In the genomic region with DNA sequence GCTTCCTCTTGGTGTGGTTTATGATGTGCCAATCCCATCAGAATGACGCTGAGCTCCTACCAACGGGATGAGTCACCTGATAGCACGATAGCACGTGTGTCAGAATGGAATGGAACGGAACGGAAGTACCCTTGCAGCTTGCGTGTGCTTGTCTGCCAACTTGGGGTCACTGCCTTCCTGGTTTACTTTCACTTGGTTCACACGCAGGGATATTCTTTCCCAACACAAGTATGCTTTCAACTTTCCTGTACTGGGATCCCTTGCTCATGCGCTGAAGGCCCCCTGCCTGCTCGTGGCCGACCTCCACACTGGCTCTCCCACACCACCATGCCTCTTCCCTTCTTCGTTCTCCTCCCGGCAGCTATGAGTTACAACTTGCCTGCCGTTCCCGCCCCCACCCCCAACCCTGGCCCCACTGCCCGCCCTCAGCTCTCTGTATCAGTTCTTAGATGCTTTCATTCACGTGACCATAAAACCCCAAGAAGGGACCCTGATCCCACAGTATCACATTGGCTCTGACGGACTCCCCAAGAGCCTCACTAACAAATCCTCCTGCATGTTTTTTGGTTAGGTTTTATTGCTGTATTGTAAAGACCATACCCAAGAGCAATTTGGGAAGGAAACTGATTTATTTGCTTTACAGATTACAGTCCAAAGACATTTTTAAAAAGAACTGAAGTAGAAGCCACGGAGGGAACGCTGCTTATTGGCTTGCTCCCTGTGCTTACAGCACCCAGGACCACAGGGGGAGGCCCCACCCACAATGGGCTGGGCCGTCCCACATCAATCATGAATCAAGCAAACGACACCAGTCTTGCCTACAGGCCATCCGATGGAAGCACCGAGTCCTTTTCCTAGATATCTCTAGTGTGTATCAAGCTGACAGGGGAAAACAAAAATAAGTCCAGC, we compare ENCODE assay signal across 8 mouse cellular contexts. TPM values are rescaled to one million over a fixed set of nuclear protein-coding genes. Genes with fewer than 3 reads are reported as not detected.
A peak's percentile ranks its signal among the peaks of the same experiment; 100 is the strongest.
DNase-seq lines count a peak whose midpoint lies in the region; ATAC-seq and TF ChIP-seq lines count a peak whose summit lies in the region.

No protein-coding gene starts in this region.

- peak overlapping the region; percentile 87 for H3K27ac ChIP-seq in heart, embryonic 10.5 days
- peak overlapping the region; percentile 88 for H3K27ac ChIP-seq in kidney, embryonic 16.5 days (ENCODE audit: low read length)
- H3K27ac ChIP-seq in spleen, adult 2 months (ENCODE audit: insufficient read depth, low read length): peak overlapping the region; percentile 66; the same call in 1 of the 2 replicates

- peak; percentile 86 for ATAC-seq in kidney, embryonic 16.5 days (ENCODE audit: low FRiP score, low TSS enrichment)

- H3K9me3 ChIP-seq in heart, embryonic 10.5 days: no peaks in the 10 kb centered on the region
- H3K9me3 ChIP-seq in kidney, embryonic 16.5 days (ENCODE audit: low read length): no peaks in the 10 kb centered on the region

- TF ChIP-seq POLR2A in spleen, adult 2 months (IDR thresholded peaks at IDR 0.05; ENCODE audit: low read depth, low read length): peak; percentile 16; the same call in 1 of the 2 replicates

- H3K9ac ChIP-seq in kidney, embryonic 16.5 days (replicated peaks; ENCODE audit: low read length): peak overlapping the region; percentile 42

- TF ChIP-seq CTCF in spleen, adult 2 months (IDR thresholded peaks at IDR 0.05; ENCODE audit: extremely low read depth, insufficient read depth, insufficient read length, insufficient replicate concordance): no peak

- peaks cover 27% of the 10 kb centered on the region for H3K4me1 ChIP-seq in heart, embryonic 10.5 days
- peaks cover 23% of the 10 kb centered on the region for H3K4me1 ChIP-seq in kidney, embryonic 16.5 days (ENCODE audit: insufficient read depth, low read length)
- H3K4me1 ChIP-seq in spleen, adult 2 months (ENCODE audit: control insufficient read depth, insufficient read depth, insufficient read length): peaks cover 7% of the 10 kb centered on the region; the same call in 1 of the 2 replicates

- 22% methylated on average over 24 of the region's 24 CpGs for WGBS in heart, embryonic 10.5 days
- 16% methylated on average over 24 of the region's 24 CpGs for WGBS in kidney, embryonic 16.5 days
- WGBS in spleen, adult 2 months: 3% methylated on average over 24 of the region's 24 CpGs

- peak; percentile 88 for DNase-seq in NIH3T3 (ENCODE audit: low read depth)
- peak; percentile 79 for DNase-seq in c-Kit-positive CD71-positive TER-119-negative erythroid progenitor cells, embryonic 14.5 days (ENCODE audit: low read depth)
- DNase-seq in heart, embryonic 10.5 days (ENCODE audit: low spot score): peak; percentile 85
- peak; percentile 64 to 73 for DNase-seq in lung, postnatal 4 days
- peak; percentile 49 to 60 for DNase-seq in spleen, adult 2 months (ENCODE audit: low read depth in 1 of 2, low spot score in 2 of 2)
- no peak for DNase-seq in left cerebral cortex, postnatal 4 days
- DNase-seq in cerebellum, adult 18-20 months: no peak

- intact Hi-C loops in left cerebral cortex, postnatal 4 days (cut with DNase I): loop anchor here (10.0 kb wide), 1 partner anchor 100 kb away; no protein-coding TSS in a partner anchor

- H3K4me2 ChIP-seq in kidney, embryonic 16.5 days (replicated peaks; ENCODE audit: low read depth, low read length): peak overlapping the region; percentile 74

- peaks cover 21% of the 10 kb centered on the region for H3K36me3 ChIP-seq in heart, embryonic 10.5 days
- peaks cover 13% of the 10 kb centered on the region for H3K36me3 ChIP-seq in kidney, embryonic 16.5 days (ENCODE audit: insufficient read depth, low read length)
- peaks cover 17% of the 10 kb centered on the region for H3K36me3 ChIP-seq in spleen, adult 2 months (ENCODE audit: control insufficient read depth, insufficient read depth, low read length)

- peak overlapping the region; percentile 99 for H3K4me3 ChIP-seq in heart, embryonic 10.5 days
- H3K4me3 ChIP-seq in kidney, embryonic 16.5 days (ENCODE audit: low read length): peak overlapping the region; percentile 96
- peak overlapping the region; percentile 57; the same call in 1 of the 2 replicates for H3K4me3 ChIP-seq in spleen, adult 2 months (ENCODE audit: extremely low read depth, insufficient read depth, insufficient read length)

- no peaks in the 10 kb centered on the region for H3K27me3 ChIP-seq in heart, embryonic 10.5 days (ENCODE audit: insufficient read depth, poor library complexity, severe bottlenecking)
- no peaks in the 10 kb centered on the region for H3K27me3 ChIP-seq in kidney, embryonic 16.5 days (ENCODE audit: insufficient read depth, low read length)
- H3K27me3 ChIP-seq in spleen, adult 2 months (ENCODE audit: control insufficient read depth, insufficient read depth, low read length): no peaks in the 10 kb centered on the region

RNA-seq across cellular contexts. Expression of gene Tfip11, which starts 1.3 kb away (rescaled TPM):
- polyA plus RNA-seq in heart, embryonic 10.5 days (2016; fragmentation: Nextera tagmentation; extraction: Ambion mirVana): 26.4 and 26.9 TPM in 2 replicates
- polyA plus RNA-seq in kidney, embryonic 16.5 days (2015; fragmentation: Nextera tagmentation; extraction: Ambion mirVana): 36.7 and 37.8 TPM in 2 replicates
- polyA plus RNA-seq in spleen, adult 2 months (2012; rRNA removed): 29.8 and 36.5 TPM in 2 replicates
- 10 to 100 TPM; 33.2 to 34.9 TPM for total RNA-seq in left cerebral cortex, postnatal 4 days (2021)

RNA-seq across cellular contexts. Expression of gene Srrd, which starts 17.9 kb away (rescaled TPM):
- polyA plus RNA-seq in heart, embryonic 10.5 days (2016; fragmentation: Nextera tagmentation; extraction: Ambion mirVana): 26.7 and 40.5 TPM in 2 replicates
- 44.8 and 47.0 TPM in 2 replicates for polyA plus RNA-seq in kidney, embryonic 16.5 days (2015; fragmentation: Nextera tagmentation; extraction: Ambion mirVana)
- 30.8 and 33.6 TPM in 2 replicates for polyA plus RNA-seq in spleen, adult 2 months (2012; rRNA removed)
- total RNA-seq in left cerebral cortex, postnatal 4 days (2021): 10 to 100 TPM; 30.7 to 34.4 TPM

RNA-seq across cellular contexts. Expression of gene Hps4, which starts 18.0 kb away (rescaled TPM):
- 15.4 and 21.4 TPM in 2 replicates for polyA plus RNA-seq in heart, embryonic 10.5 days (2016; fragmentation: Nextera tagmentation; extraction: Ambion mirVana)
- 36.8 TPM in 2 replicates for polyA plus RNA-seq in kidney, embryonic 16.5 days (2015; fragmentation: Nextera tagmentation; extraction: Ambion mirVana)
- polyA plus RNA-seq in spleen, adult 2 months (2012; rRNA removed): 36.9 and 45.9 TPM in 2 replicates
- total RNA-seq in left cerebral cortex, postnatal 4 days (2021): 10 to 100 TPM; 32.6 to 32.8 TPM

RNA-seq across cellular contexts. Expression of gene Gm6583, which starts 30.9 kb away (rescaled TPM):
- 0.18 and 0.28 TPM in 2 replicates for polyA plus RNA-seq in heart, embryonic 10.5 days (2016; fragmentation: Nextera tagmentation; extraction: Ambion mirVana)
- polyA plus RNA-seq in kidney, embryonic 16.5 days (2015; fragmentation: Nextera tagmentation; extraction: Ambion mirVana): 0.20 and 0.30 TPM in 2 replicates
- not detected in 2 replicates for polyA plus RNA-seq in spleen, adult 2 months (2012; rRNA removed)
- total RNA-seq in left cerebral cortex, postnatal 4 days (2021): not detected

RNA-seq across cellular contexts. Expression of gene Tpst2, which starts 48.4 kb away (rescaled TPM):
- 34.1 and 41.2 TPM in 2 replicates for polyA plus RNA-seq in heart, embryonic 10.5 days (2016; fragmentation: Nextera tagmentation; extraction: Ambion mirVana)
- 65.8 and 68.7 TPM in 2 replicates for polyA plus RNA-seq in kidney, embryonic 16.5 days (2015; fragmentation: Nextera tagmentation; extraction: Ambion mirVana)
- 102 and 108 TPM in 2 replicates for polyA plus RNA-seq in spleen, adult 2 months (2012; rRNA removed)
- total RNA-seq in left cerebral cortex, postnatal 4 days (2021): 10 to 100 TPM; 25.5 to 28.8 TPM

Comparison
In these comparisons a context has a peak if more than half of its experiments do, and no peak if none do; other contexts are left out.
1. DNase-seq: peak in NIH3T3 (single experiment), c-Kit-positive CD71-positive TER-119-negative erythroid progenitor cells, embryonic 14.5 days (single experiment), heart, embryonic 10.5 days (single experiment), lung, postnatal 4 days (2 of 2) and spleen, adult 2 months (2 of 2); none in left cerebral cortex, postnatal 4 days (single experiment) and cerebellum, adult 18-20 months (0 of 2).
2. Peak in every context shown above with its lines, with median percentiles within 50 percentile points of each other: H3K27ac ChIP-seq and H3K4me3 ChIP-seq.